Mouse (Mus musculus) limb, embryonic 15.5 days (tissue): Measurements from ENCODE around the gene Fam32a. TPM values are rescaled to one million over a fixed set of nuclear protein-coding genes. Genes with fewer than 3 reads are reported as not detected.

ENCODE experiments used
- ATAC-seq: fragments of 200-750 bp; cut with Nextera tagmentation; 2 replicates; pipeline ENCODE4 v1.8.0; 2017; ENCODE audit warnings: low read depth, moderate TSS enrichment; ENCODE audit not compliant: insufficient number of reproducible peaks, low FRiP score, low TSS enrichment
- H3K27ac ChIP-seq: fragments of 300-500 bp; sonication (generic); 2 replicates; pipeline ENCODE4 v1.5.1; 2015; ENCODE audit warnings: moderate library complexity, mild to moderate bottlenecking, inconsistent platforms
- H3K27me3 ChIP-seq: fragments of 300-500 bp; sonication (generic); 2 replicates; pipeline ENCODE4 v1.6.1; 2015; ENCODE audit warnings: inconsistent platforms
- H3K36me3 ChIP-seq: fragments of 300-500 bp; sonication (generic); 2 replicates; pipeline ENCODE4 v1.6.1; 2015; ENCODE audit warnings: inconsistent platforms
- H3K4me1 ChIP-seq: fragments of 300-500 bp; sonication (generic); 2 replicates; pipeline ENCODE4 v1.6.1; 2015; ENCODE audit warnings: inconsistent platforms
- H3K4me2 ChIP-seq: fragments of 300-500 bp; sonication (generic); 2 replicates; pipeline ENCODE4 v1.6.1; 2015; ENCODE audit warnings: mild to moderate bottlenecking, inconsistent platforms
- H3K4me3 ChIP-seq: fragments of 300-500 bp; sonication (generic); 2 replicates; pipeline ENCODE4 v1.5.1; 2015; ENCODE audit warnings: mild to moderate bottlenecking, inconsistent platforms
- H3K9ac ChIP-seq: fragments of 300-500 bp; sonication (generic); 2 replicates; pipeline ENCODE4 v1.6.1; 2015; ENCODE audit warnings: inconsistent platforms
- H3K9me3 ChIP-seq: fragments of 300-500 bp; sonication (generic); 2 replicates; pipeline ENCODE4 v1.6.1; 2016; ENCODE audit warnings: inconsistent platforms
- WGBS: fragments of 180-500 bp; shearing (Covaris S2); methylation state at CpG from one replicate; pipeline ENCODE4 v1.1.7; 2015; 5-methylcytosine and 5-hydroxymethylcytosine counted together
- polyA plus RNA-seq: library from polyadenylated mRNA; unstranded; fragments of >200 nt; fragmentation: Nextera tagmentation; extraction: Ambion mirVana; gene quantifications from 2 replicates; pipeline ENCODE4 v1.2.1, GENCODE M21; 2015

Gene Fam32a
- polyA plus RNA-seq, 1 experiment from 2014 or later = 66.2 TPM

DNA sequence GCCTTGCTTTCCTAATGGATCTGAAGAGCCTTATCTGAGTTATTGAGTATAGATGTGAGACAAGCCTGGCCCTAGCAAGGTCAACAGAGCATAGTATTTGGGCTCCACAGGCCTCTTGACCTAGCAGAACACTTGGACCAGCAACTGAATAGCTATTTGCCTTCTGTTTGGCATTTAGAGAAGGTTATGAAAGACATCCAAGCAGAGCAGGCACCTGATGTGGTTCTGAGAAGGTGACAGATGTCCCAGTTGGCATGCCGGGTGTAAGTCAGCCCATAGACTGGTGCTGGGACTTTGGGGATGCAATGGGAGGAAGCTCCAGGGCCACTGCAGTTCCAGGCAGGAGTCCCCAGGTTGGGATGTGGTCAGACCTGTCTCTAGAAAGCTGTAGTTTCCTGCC is 22.7 kb downstream of the Fam32a start:
- Histone ChIP-seq H3K4me1 (peaks cover 16% of the 10 kb centered on the region), H3K9ac (no peak overlapping the region), H3K9me3 (no peaks in the 10 kb centered on the region), H3K4me2 (no peak overlapping the region), H3K27ac (no peak overlapping the region), H3K4me3 (no peak overlapping the region), H3K27me3 (no peaks in the 10 kb centered on the region), H3K36me3 (peaks cover 23% of the 10 kb centered on the region)
- 97% methylated on average over 1 of the region's 1 CpGs for WGBS
- ATAC-seq = no peak

GRCm38 (mm10) chr8:72244610-72245009 is 25.1 kb downstream of the Fam32a start:
- H3K36me3 ChIP-seq = peaks cover 39% of the 10 kb centered on the region
- WGBS = 67% methylated on average over 2 of the region's 2 CpGs
- H3K4me3 ChIP-seq = no peak overlapping the region
- H3K27me3 ChIP-seq = no peaks in the 10 kb centered on the region
- no peak overlapping the region for H3K27ac ChIP-seq
- no peak overlapping the region for H3K9ac ChIP-seq
- H3K4me1 ChIP-seq = peaks cover 14% of the 10 kb centered on the region
- no peaks in the 10 kb centered on the region for H3K9me3 ChIP-seq
- no peak for ATAC-seq
- H3K4me2 ChIP-seq = no peak overlapping the region

GRCm38 (mm10) chr8:72257171-72257901 is 37.8 kb downstream of the Fam32a start:
- no peaks in the 10 kb centered on the region for H3K27me3 ChIP-seq
- no peaks in the 10 kb centered on the region for H3K9me3 ChIP-seq
- 53% methylated on average over 7 of the region's 7 CpGs for WGBS
- no peak overlapping the region for H3K9ac ChIP-seq
- H3K36me3 ChIP-seq = peaks cover 39% of the 10 kb centered on the region
- H3K4me1 ChIP-seq = peaks cover 5% of the 10 kb centered on the region
- H3K4me3 ChIP-seq = no peak overlapping the region
- no peak overlapping the region for H3K4me2 ChIP-seq
- ATAC-seq = no peak
- H3K27ac ChIP-seq = no peak overlapping the region

- WGBS = 81% methylated on average over 1 of the region's 1 CpGs
- peaks cover 5% of the 10 kb centered on the region for H3K4me1 ChIP-seq
- H3K9ac ChIP-seq = no peak overlapping the region
- H3K4me3 ChIP-seq = no peak overlapping the region
- H3K36me3 ChIP-seq = peaks cover 33% of the 10 kb centered on the region
- no peak overlapping the region for H3K27ac ChIP-seq
- no peak for ATAC-seq
- no peak overlapping the region for H3K4me2 ChIP-seq
- H3K27me3 ChIP-seq = no peaks in the 10 kb centered on the region
- H3K9me3 ChIP-seq = no peaks in the 10 kb centered on the region
Measured at GRCm38 (mm10) chr8:72257902-72258238, 38.3 kb downstream of the Fam32a start.

DNA sequence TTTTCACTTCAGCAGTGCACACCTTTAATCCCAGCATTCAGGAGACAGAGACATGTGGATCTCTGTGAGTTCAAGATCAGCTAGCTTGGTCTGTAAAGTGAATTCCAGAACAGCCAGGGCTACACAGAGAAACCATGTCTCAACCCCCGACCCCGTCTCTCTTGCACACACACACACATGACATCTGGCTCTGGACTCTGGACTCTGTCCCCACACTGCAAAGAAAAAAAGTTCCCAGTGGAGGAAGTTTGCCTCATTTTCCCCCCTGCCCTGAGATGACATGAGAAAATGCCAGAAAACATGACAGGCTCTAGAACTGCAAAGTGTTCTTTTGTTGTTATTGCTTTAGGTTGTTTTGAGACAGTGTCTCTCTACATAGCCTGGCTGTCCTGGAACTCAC is 40.3 kb downstream of the Fam32a start:
- H3K36me3 ChIP-seq = peaks cover 15% of the 10 kb centered on the region
- H3K4me3 ChIP-seq = no peak overlapping the region
- no peaks in the 10 kb centered on the region for H3K27me3 ChIP-seq
- H3K9me3 ChIP-seq = no peaks in the 10 kb centered on the region
- no peak overlapping the region for H3K9ac ChIP-seq
- peaks cover 5% of the 10 kb centered on the region for H3K4me1 ChIP-seq
- WGBS = 65% methylated on average over 2 of the region's 2 CpGs
- no peak for ATAC-seq
- no peak overlapping the region for H3K27ac ChIP-seq
- no peak overlapping the region for H3K4me2 ChIP-seq

GRCm38 (mm10) chr8:72260585-72260984 is 41.1 kb downstream of the Fam32a start:
- Histone ChIP-seq H3K9me3 (no peaks in the 10 kb centered on the region), H3K27ac (no peak overlapping the region), H3K4me1 (peaks cover 5% of the 10 kb centered on the region), H3K27me3 (no peaks in the 10 kb centered on the region), H3K36me3 (peaks cover 8% of the 10 kb centered on the region), H3K4me2 (no peak overlapping the region), H3K9ac (no peak overlapping the region), H3K4me3 (no peak overlapping the region)
- ATAC-seq = no peak
- 31% methylated on average over 4 of the region's 4 CpGs for WGBS

DNA sequence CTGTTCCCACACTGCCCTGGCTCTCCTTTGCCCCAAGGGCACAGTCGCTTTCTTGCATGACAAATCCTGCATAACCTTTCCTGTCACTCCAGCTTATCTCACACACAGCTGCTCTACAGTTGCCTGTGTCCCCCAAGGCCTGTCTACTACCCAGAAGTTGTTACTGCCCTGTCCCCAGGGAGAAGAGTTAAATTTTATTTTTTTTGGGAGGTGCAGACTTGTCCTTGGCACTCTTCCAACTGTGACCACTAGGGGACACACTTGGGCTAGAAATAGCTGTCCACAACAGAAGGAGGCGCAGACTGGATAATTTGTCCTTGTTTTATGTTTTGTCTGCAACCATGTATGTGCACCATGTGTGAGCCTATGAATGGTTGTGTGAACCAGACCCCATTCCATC is 41.5 kb downstream of the Fam32a start:
- 34% methylated on average over 2 of the region's 2 CpGs for WGBS

DNA sequence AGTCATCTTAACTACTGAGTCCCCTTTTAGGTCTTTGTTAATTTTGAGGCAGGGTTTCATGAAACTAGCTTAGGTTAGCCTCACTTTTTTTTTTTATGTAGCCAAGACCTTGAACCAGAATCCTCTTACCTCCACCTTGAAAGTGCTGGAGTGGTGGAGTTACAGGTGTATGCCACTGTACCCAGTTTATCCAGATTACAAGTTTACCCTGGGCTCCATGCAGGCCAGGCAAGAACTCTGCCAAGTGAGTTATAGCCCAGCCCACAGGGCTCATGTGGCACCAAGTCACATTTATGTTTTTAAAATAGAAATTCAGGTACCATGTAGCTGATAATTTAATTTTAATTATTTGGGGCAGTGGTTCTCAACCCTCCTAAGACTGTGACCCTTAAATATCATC is 41.9 kb downstream of the Fam32a start:
- no peaks in the 10 kb centered on the region for H3K9me3 ChIP-seq
- H3K4me1 ChIP-seq = peaks cover 5% of the 10 kb centered on the region
- H3K4me3 ChIP-seq = no peak overlapping the region
- peaks cover 6% of the 10 kb centered on the region; the same call in 1 of the 2 replicates for H3K36me3 ChIP-seq
- no peaks in the 10 kb centered on the region for H3K27me3 ChIP-seq
- no peak overlapping the region for H3K27ac ChIP-seq
- no peak overlapping the region for H3K4me2 ChIP-seq
- no peak overlapping the region for H3K9ac ChIP-seq
- ATAC-seq = no peak

More for the DNA sequence above, 41.5 kb downstream of the Fam32a start:
- Histone ChIP-seq H3K27me3 (no peaks in the 10 kb centered on the region), H3K4me1 (peaks cover 5% of the 10 kb centered on the region), H3K4me2 (no peak overlapping the region), H3K4me3 (no peak overlapping the region), H3K9ac (no peak overlapping the region), H3K36me3 (peaks cover 6% of the 10 kb centered on the region; the same call in 1 of the 2 replicates), H3K27ac (no peak overlapping the region), H3K9me3 (no peaks in the 10 kb centered on the region)
- ATAC-seq = no peak

DNA sequence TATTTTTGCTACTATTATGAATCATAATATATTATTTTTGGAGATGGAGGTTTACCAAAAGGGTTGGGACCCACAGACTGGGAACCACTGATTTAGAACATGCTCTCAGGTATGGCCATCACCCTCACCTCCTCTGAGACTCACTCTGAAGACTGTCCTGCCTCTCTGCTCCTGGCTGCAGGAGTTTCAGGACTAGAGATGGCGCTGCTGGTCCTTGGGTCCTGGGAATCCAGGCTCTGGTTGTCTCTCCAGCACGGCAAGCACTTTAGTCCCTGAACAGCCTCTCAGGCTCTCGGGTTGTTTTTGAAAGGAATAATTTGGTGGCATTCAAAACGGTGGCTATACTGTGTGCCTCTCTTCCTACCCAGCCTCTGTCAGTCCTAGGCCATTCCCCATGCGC is 42.3 kb downstream of the Fam32a start:
- Histone ChIP-seq H3K36me3 (peaks cover 2% of the 10 kb centered on the region; the same call in 1 of the 2 replicates), H3K9ac (no peak overlapping the region), H3K27ac (no peak overlapping the region), H3K27me3 (no peaks in the 10 kb centered on the region), H3K4me3 (no peak overlapping the region), H3K4me2 (no peak overlapping the region), H3K4me1 (peaks cover 5% of the 10 kb centered on the region), H3K9me3 (no peaks in the 10 kb centered on the region)
- ATAC-seq = no peak
- WGBS = 51% methylated on average over 5 of the region's 5 CpGs

GRCm38 (mm10) chr8:72262756-72263155 is 43.2 kb downstream of the Fam32a start:
- Histone ChIP-seq H3K9ac (no peak overlapping the region), H3K4me3 (no peak overlapping the region), H3K9me3 (no peaks in the 10 kb centered on the region), H3K4me1 (peaks cover 5% of the 10 kb centered on the region), H3K36me3 (no peaks in the 10 kb centered on the region), H3K27ac (no peak overlapping the region), H3K27me3 (no peaks in the 10 kb centered on the region), H3K4me2 (no peak overlapping the region)
- ATAC-seq = no peak
- WGBS = 83% methylated on average over 2 of the region's 2 CpGs

DNA sequence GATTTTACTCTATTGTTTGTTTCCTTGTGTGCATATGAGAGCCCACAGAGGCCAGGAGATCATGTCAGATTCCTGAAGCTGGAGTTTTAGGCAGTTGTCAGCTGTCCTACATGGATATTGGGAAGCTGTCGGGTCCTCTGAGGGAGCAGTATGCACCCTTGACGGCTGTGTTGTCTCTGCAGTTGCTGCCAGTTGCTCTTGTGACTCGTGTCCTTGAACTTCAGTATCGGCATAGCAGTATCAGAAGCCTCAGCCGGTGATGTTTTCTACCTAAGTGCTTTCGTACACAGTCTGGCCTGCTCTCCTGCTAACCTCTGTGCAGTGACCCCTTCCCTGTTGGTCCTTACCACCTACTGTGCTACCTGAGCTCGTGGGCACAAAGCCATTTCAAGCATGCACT is 43.9 kb downstream of the Fam32a start:
- 63% methylated on average over 7 of the region's 7 CpGs for WGBS

GRCm38 (mm10) chr8:72265342-72265741 is 45.8 kb downstream of the Fam32a start:
- 44% methylated on average over 4 of the region's 7 CpGs for WGBS
- Histone ChIP-seq H3K36me3 (no peaks in the 10 kb centered on the region), H3K4me1 (peaks cover 5% of the 10 kb centered on the region), H3K4me3 (no peak overlapping the region), H3K27ac (no peak overlapping the region), H3K9me3 (no peaks in the 10 kb centered on the region), H3K27me3 (no peaks in the 10 kb centered on the region), H3K9ac (no peak overlapping the region), H3K4me2 (no peak overlapping the region)
- no peak for ATAC-seq

More for the DNA sequence above, 43.9 kb downstream of the Fam32a start:
- Histone ChIP-seq H3K9me3 (no peaks in the 10 kb centered on the region), H3K9ac (no peak overlapping the region), H3K36me3 (no peaks in the 10 kb centered on the region), H3K27me3 (no peaks in the 10 kb centered on the region), H3K4me2 (no peak overlapping the region), H3K4me1 (peaks cover 5% of the 10 kb centered on the region), H3K4me3 (no peak overlapping the region), H3K27ac (no peak overlapping the region)
- ATAC-seq = no peak

DNA sequence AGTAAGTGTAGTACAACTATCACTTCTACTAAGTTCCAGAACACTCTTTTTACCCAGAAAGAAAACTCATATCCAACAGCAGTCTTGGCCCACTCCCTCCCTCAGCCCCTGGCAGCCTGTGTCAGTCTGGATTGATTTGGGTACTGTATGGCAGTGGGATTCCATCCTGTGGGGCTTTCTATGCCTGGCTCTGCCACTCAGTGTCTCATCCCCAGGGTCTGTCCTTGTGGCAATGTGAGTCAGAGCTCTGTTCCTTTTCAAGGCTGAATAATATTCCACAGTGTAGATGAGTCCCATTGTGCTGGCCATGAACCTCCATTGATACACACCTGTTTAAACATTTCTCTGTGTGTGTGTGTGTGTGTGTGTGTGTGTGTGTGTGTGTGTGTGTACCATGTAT is 47.1 kb downstream of the Fam32a start:
- H3K4me3 ChIP-seq = no peak overlapping the region
- no peak overlapping the region for H3K4me2 ChIP-seq
- no peaks in the 10 kb centered on the region for H3K27me3 ChIP-seq
- no peaks in the 10 kb centered on the region for H3K36me3 ChIP-seq
- no peak overlapping the region for H3K9ac ChIP-seq
- no peaks in the 10 kb centered on the region for H3K4me1 ChIP-seq
- no peaks in the 10 kb centered on the region for H3K9me3 ChIP-seq
- no peak overlapping the region for H3K27ac ChIP-seq
- ATAC-seq = no peak
